Mouse (Mus musculus) stomach, postnatal 0 days (tissue): ENCODE data around the gene Ube4b. TPM values are rescaled to one million over a fixed set of nuclear protein-coding genes. Genes with fewer than 3 reads are reported as not detected.

Source experiments
- ATAC-seq: fragments of 200-750 bp; cut with Nextera tagmentation; 2 replicates; pipeline ENCODE4 v1.8.0; 2017; ENCODE audit not compliant: low FRiP score, low TSS enrichment
- DNase-seq: peaks from one replicate; pipeline ENCODE4 v3.0.0-alpha.2; 2016; ENCODE audit warnings: low spot score
- H3K27ac ChIP-seq: fragments of 300-500 bp; sonication (generic); replicated peaks from 2 replicates; pipeline ENCODE4 v1.5.1; 2014; ENCODE audit warnings: mild to moderate bottlenecking, control low read depth
- H3K27me3 ChIP-seq: fragments of 300-500 bp; sonication (generic); 2 replicates; pipeline ENCODE4 v1.6.1; 2014; ENCODE audit warnings: low read length; ENCODE audit not compliant: control insufficient read depth, insufficient read depth
- H3K36me3 ChIP-seq: fragments of 300-500 bp; sonication (generic); 2 replicates; pipeline ENCODE4 v1.6.1; 2014; ENCODE audit warnings: low read length, mixed read lengths; ENCODE audit not compliant: control insufficient read depth, insufficient read depth
- H3K4me1 ChIP-seq: fragments of 300-500 bp; sonication (generic); replicated peaks from 2 replicates; pipeline ENCODE4 v1.6.1; 2014; ENCODE audit warnings: antibody characterized with exemption; ENCODE audit not compliant: control insufficient read depth, insufficient read depth
- H3K4me2 ChIP-seq: fragments of 300-500 bp; sonication (generic); replicated peaks from 2 replicates; pipeline ENCODE4 v1.6.1; 2014; ENCODE audit warnings: low read depth, mild to moderate bottlenecking, control low read depth, moderate library complexity
- H3K4me3 ChIP-seq: fragments of 300-500 bp; sonication (generic); 2 replicates; pipeline ENCODE4 v1.5.1; 2014; ENCODE audit warnings: low read depth, low read length, control low read depth
- H3K9ac ChIP-seq: fragments of 300-500 bp; sonication (generic); 2 replicates; pipeline ENCODE4 v1.6.1; 2014; ENCODE audit warnings: mild to moderate bottlenecking, low read length, control low read depth, mixed read lengths
- H3K9me3 ChIP-seq: fragments of 300-500 bp; sonication (generic); 2 replicates; pipeline ENCODE4 v1.6.1; 2016; ENCODE audit warnings: low read length; ENCODE audit not compliant: control insufficient read depth
- CTCF ChIP-seq: IDR thresholded peaks from 2 replicates; pipeline ENCODE4 v1.5.1; 2016; ENCODE audit warnings: antibody characterized with exemption, low read depth, mild to moderate bottlenecking, moderate library complexity
- EP300 ChIP-seq: optimal IDR thresholded peaks from 2 replicates; pipeline ENCODE3; 2016; ENCODE audit warnings: antibody characterized with exemption
- WGBS: fragments of 180-500 bp; shearing (Covaris S2); extraction: QIAGEN DNeasy Blood & Tissue Kit; methylation state at CpG from one replicate; pipeline ENCODE4 v1.1.7; 2014; 5-methylcytosine and 5-hydroxymethylcytosine counted together
- polyA plus RNA-seq: library from polyadenylated mRNA; unstranded; fragments of >200 nt; fragmentation: Nextera tagmentation; extraction: Ambion mirVana; gene quantifications from 2 replicates; pipeline ENCODE4 v1.2.1, GENCODE M21; 2015

Gene Ube4b
- 14.4 and 15.8 TPM in 2 replicates for polyA plus RNA-seq

GRCm38 (mm10) chr4:149426325-149427199 is at the start of gene Ube4b:
Ube4b (minus strand) TSS chr4:149426749.
- DNase-seq = peak; percentile 99
- H3K27ac ChIP-seq = peak within 1 kb of the TSS; percentile 99
- peaks cover 3% of the 10 kb centered on the region; the same call in 1 of the 2 replicates for H3K4me1 ChIP-seq
- H3K36me3 ChIP-seq = no peaks in the 10 kb centered on the region
- no peaks in the 10 kb centered on the region for H3K27me3 ChIP-seq
- no peaks in the 10 kb centered on the region for H3K9me3 ChIP-seq
- peak; percentile 49 for TF ChIP-seq EP300
- no peak for TF ChIP-seq CTCF
- peak within 1 kb of the TSS; percentile 97 for H3K9ac ChIP-seq
- ATAC-seq = peak; percentile 94
- H3K4me2 ChIP-seq = peak within 1 kb of the TSS; percentile 72
- H3K4me3 ChIP-seq = peak within 1 kb of the TSS; percentile 98
- under 1% methylated on average over 37 of the region's 50 CpGs for WGBS

GRCm38 (mm10) chr4:149475096-149475495 is 48.5 kb upstream of the Ube4b start:
- no peak overlapping the region for H3K4me2 ChIP-seq
- no peaks in the 10 kb centered on the region; the same call in 1 of the 2 replicates for H3K36me3 ChIP-seq
- H3K27ac ChIP-seq = no peak overlapping the region
- DNase-seq (no peak), ATAC-seq (no peak)
- TF ChIP-seq CTCF = no peak
- TF ChIP-seq EP300 = no peak
- no peaks in the 10 kb centered on the region for H3K27me3 ChIP-seq
- H3K4me1 ChIP-seq = no peaks in the 10 kb centered on the region
- WGBS = 64% methylated on average over 7 of the region's 7 CpGs
- no peaks in the 10 kb centered on the region for H3K9me3 ChIP-seq
- no peak overlapping the region for H3K4me3 ChIP-seq
- H3K9ac ChIP-seq = no peak overlapping the region

- no peaks in the 10 kb centered on the region for H3K9me3 ChIP-seq
- no peak overlapping the region for H3K4me3 ChIP-seq
Measured at GRCm38 (mm10) chr4:149469557-149469956, 43.0 kb upstream of the Ube4b start.

GRCm38 (mm10) chr4:149463435-149463950 is 36.9 kb upstream of the Ube4b start:
- no peaks in the 10 kb centered on the region for H3K4me1 ChIP-seq
- H3K9me3 ChIP-seq = no peaks in the 10 kb centered on the region
- no peaks in the 10 kb centered on the region for H3K36me3 ChIP-seq
- ATAC-seq (no peak), DNase-seq (peak; percentile 35)
- no peak overlapping the region for H3K4me2 ChIP-seq
- no peak overlapping the region for H3K27ac ChIP-seq
- no peak for TF ChIP-seq EP300
- TF ChIP-seq CTCF = no peak
- no peaks in the 10 kb centered on the region for H3K27me3 ChIP-seq
- WGBS = 70% methylated on average over 6 of the region's 6 CpGs
- H3K4me3 ChIP-seq = no peak overlapping the region
- no peak overlapping the region for H3K9ac ChIP-seq

More at GRCm38 (mm10) chr4:149469557-149469956, 43.0 kb upstream of the Ube4b start:
- Histone ChIP-seq H3K36me3 (no peaks in the 10 kb centered on the region; the same call in 1 of the 2 replicates), H3K4me1 (no peaks in the 10 kb centered on the region), H3K4me2 (no peak overlapping the region), H3K27me3 (no peaks in the 10 kb centered on the region), H3K27ac (no peak overlapping the region), H3K9ac (no peak overlapping the region)
- ATAC-seq (no peak), DNase-seq (no peak)
- TF ChIP-seq EP300 (no peak), CTCF (no peak)
- WGBS = 95% methylated on average over 3 of the region's 3 CpGs

- no peaks in the 10 kb centered on the region for H3K36me3 ChIP-seq
- WGBS = 69% methylated on average over 6 of the region's 6 CpGs
- H3K27ac ChIP-seq = no peak overlapping the region
- DNase-seq (no peak), ATAC-seq (no peak)
- no peaks in the 10 kb centered on the region for H3K4me1 ChIP-seq
- H3K4me2 ChIP-seq = no peak overlapping the region
- H3K27me3 ChIP-seq = no peaks in the 10 kb centered on the region
- no peak overlapping the region for H3K9ac ChIP-seq
- no peak overlapping the region for H3K4me3 ChIP-seq
- no peaks in the 10 kb centered on the region for H3K9me3 ChIP-seq
- TF ChIP-seq CTCF = no peak
- no peak for TF ChIP-seq EP300
Measured at GRCm38 (mm10) chr4:149462305-149462971, 35.9 kb upstream of the Ube4b start.
